Mouse (Mus musculus): ENCODE results near the gene Slc29a4.

GRCm38 (mm10) chr5:142648162-142648561 is 44.1 kb upstream of the Slc29a4 start:
- TF ChIP-seq CTCF (IDR thresholded peaks at IDR 0.05; ENCODE audit: low read depth), result no peak
- no peak for TF ChIP-seq EP300 (IDR thresholded peaks at IDR 0.05; ENCODE audit: low read depth)
